Comparison of ENCODE assay signal across 15 mouse cellular contexts in genomic region chr13:107540305-107540704, GRCm38 (mm10).
DNase-seq lines count a peak whose midpoint lies in the region; ATAC-seq and TF ChIP-seq lines count a peak whose summit lies in the region.
"Had no signal": no experiment of that assay in that cellular context is flagged by ENCODE, and none has a peak within 500 bp of the region (broad histone marks: within the 10 kb centered on the region; RNA-seq: fewer than 3 reads in every experiment).

No protein-coding gene starts in this region.

- no peaks in the 10 kb centered on the region for H3K9me3 ChIP-seq in forebrain, embryonic 11.5 days (ENCODE audit: control insufficient read depth, low read length)
- no peaks in the 10 kb centered on the region for H3K9me3 ChIP-seq in forebrain, embryonic 15.5 days
- no peaks in the 10 kb centered on the region for H3K9me3 ChIP-seq in hindbrain, embryonic 16.5 days (ENCODE audit: control insufficient read depth, low read length)
- H3K9me3 ChIP-seq in midbrain, postnatal 0 days (ENCODE audit: low read length), result no peaks in the 10 kb centered on the region
- H3K9me3 ChIP-seq in intestine, postnatal 0 days (ENCODE audit: control insufficient read depth), result no peaks in the 10 kb centered on the region

- peak overlapping the region; percentile 91 for H3K27ac ChIP-seq in forebrain, embryonic 11.5 days (ENCODE audit: low read depth, low read length)
- peak overlapping the region; percentile 94 for H3K27ac ChIP-seq in forebrain, embryonic 15.5 days (replicated peaks)
- H3K27ac ChIP-seq in hindbrain, embryonic 16.5 days (ENCODE audit: low read depth, low read length), result peak overlapping the region; percentile 87
- peak overlapping the region; percentile 78 for H3K27ac ChIP-seq in midbrain, postnatal 0 days (ENCODE audit: low read depth, low read length)
- no peak overlapping the region for H3K27ac ChIP-seq in intestine, postnatal 0 days (ENCODE audit: low read depth, low read length)

- DNase-seq in forebrain, embryonic 11.5 days (ENCODE audit: low spot score), result no peak
- peak; percentile 49 for DNase-seq in midbrain, postnatal 0 days (ENCODE audit: low spot score)
- DNase-seq in layer of hippocampus, postnatal 25 days (ENCODE audit: extremely low spot score in 1 of 2, low spot score in 1 of 2), result no peak
- no peak for DNase-seq in spleen, postnatal 4 days (ENCODE audit: low spot score in 2 of 2)
- DNase-seq: gastrocnemius, postnatal 36 days; heart, postnatal 36 days; kidney, adult 2 months; lung, embryonic 14.5 days; spleen, adult 18-20 months had no signal

- no peak overlapping the region for H3K9ac ChIP-seq in forebrain, embryonic 11.5 days (ENCODE audit: low read length)
- peak overlapping the region; percentile 30; the same call in 1 of the 2 replicates for H3K9ac ChIP-seq in forebrain, embryonic 15.5 days (replicated peaks)
- no peak overlapping the region for H3K9ac ChIP-seq in hindbrain, embryonic 16.5 days (ENCODE audit: low read depth, low read length)
- H3K9ac ChIP-seq in midbrain, postnatal 0 days (replicated peaks; ENCODE audit: low read length, poor library complexity, severe bottlenecking), result no peak overlapping the region
- no peak overlapping the region for H3K9ac ChIP-seq in intestine, postnatal 0 days (ENCODE audit: low read depth, low read length)
- H3K9ac ChIP-seq: lung, embryonic 14.5 days had no signal

- no peaks in the 10 kb centered on the region for H3K36me3 ChIP-seq in forebrain, embryonic 11.5 days (ENCODE audit: control insufficient read depth, insufficient read depth, low read length)
- H3K36me3 ChIP-seq in forebrain, embryonic 15.5 days, result no peaks in the 10 kb centered on the region
- no peaks in the 10 kb centered on the region for H3K36me3 ChIP-seq in hindbrain, embryonic 16.5 days (ENCODE audit: control insufficient read depth, insufficient read depth, low read length)
- no peaks in the 10 kb centered on the region for H3K36me3 ChIP-seq in midbrain, postnatal 0 days (ENCODE audit: insufficient read depth, low read length)
- H3K36me3 ChIP-seq in intestine, postnatal 0 days (ENCODE audit: control insufficient read depth, insufficient read depth), result no peaks in the 10 kb centered on the region

- H3K27me3 ChIP-seq in forebrain, embryonic 11.5 days (ENCODE audit: control insufficient read depth, insufficient read depth, low read length), result no peaks in the 10 kb centered on the region
- H3K27me3 ChIP-seq in forebrain, embryonic 15.5 days, result no peaks in the 10 kb centered on the region
- H3K27me3 ChIP-seq in hindbrain, embryonic 16.5 days (replicated peaks; ENCODE audit: control insufficient read depth, insufficient read depth, low read length), result no peaks in the 10 kb centered on the region
- H3K27me3 ChIP-seq in midbrain, postnatal 0 days (ENCODE audit: insufficient read depth, low read length), result no peaks in the 10 kb centered on the region
- no peaks in the 10 kb centered on the region for H3K27me3 ChIP-seq in intestine, postnatal 0 days (replicated peaks; ENCODE audit: control insufficient read depth, insufficient read depth, low read length)

- no peak overlapping the region for H3K4me3 ChIP-seq in forebrain, embryonic 11.5 days (ENCODE audit: low read depth, low read length)
- no peak overlapping the region for H3K4me3 ChIP-seq in forebrain, embryonic 15.5 days
- H3K4me3 ChIP-seq in hindbrain, embryonic 16.5 days (ENCODE audit: low read length), result no peak overlapping the region
- no peak overlapping the region for H3K4me3 ChIP-seq in midbrain, postnatal 0 days (ENCODE audit: low read depth, low read length)
- H3K4me3 ChIP-seq in intestine, postnatal 0 days (ENCODE audit: low read depth, low read length), result no peak overlapping the region
- H3K4me3 ChIP-seq: myocyte had no signal

- H3K4me2 ChIP-seq in forebrain, embryonic 11.5 days (ENCODE audit: low read depth, low read length, severe bottlenecking), result no peak overlapping the region
- peak overlapping the region; percentile 18; the same call in 1 of the 2 replicates for H3K4me2 ChIP-seq in forebrain, embryonic 15.5 days (replicated peaks)
- H3K4me2 ChIP-seq in hindbrain, embryonic 16.5 days (ENCODE audit: low read length), result peak overlapping the region; percentile 15
- H3K4me2 ChIP-seq in midbrain, postnatal 0 days (ENCODE audit: low read depth, low read length, poor library complexity, severe bottlenecking), result no peak overlapping the region
- no peak overlapping the region for H3K4me2 ChIP-seq in intestine, postnatal 0 days (replicated peaks; ENCODE audit: low read depth)
- H3K4me2 ChIP-seq: heart, embryonic 11.5 days; lung, embryonic 14.5 days had no signal

- WGBS in forebrain, embryonic 11.5 days, result 53% methylated on average over 7 of the region's 7 CpGs
- 15% methylated on average over 7 of the region's 7 CpGs for WGBS in forebrain, embryonic 15.5 days
- WGBS in hindbrain, embryonic 16.5 days, result 20% methylated on average over 7 of the region's 7 CpGs
- WGBS in midbrain, postnatal 0 days, result 20% methylated on average over 7 of the region's 7 CpGs
- 90% methylated on average over 7 of the region's 7 CpGs for WGBS in intestine, postnatal 0 days

- no peak for TF ChIP-seq CTCF in midbrain, postnatal 0 days (IDR thresholded peaks at IDR 0.05)
- no peak for TF ChIP-seq CTCF in intestine, postnatal 0 days (IDR thresholded peaks at IDR 0.05; ENCODE audit: low read depth)

- peak; percentile 38; the same call in 1 of the 2 replicates for ATAC-seq in forebrain, embryonic 11.5 days (replicated peaks; ENCODE audit: low FRiP score)
- peak; percentile 79 for ATAC-seq in forebrain, embryonic 15.5 days (replicated peaks)
- peak; percentile 74 for ATAC-seq in hindbrain, embryonic 16.5 days
- ATAC-seq in midbrain, postnatal 0 days (ENCODE audit: low FRiP score), result peak; percentile 15; the same call in 1 of the 2 replicates
- ATAC-seq in intestine, postnatal 0 days, result no peak
- no peak for ATAC-seq in megakaryocyte progenitor cell, adult 5-6 weeks (replicated peaks; ENCODE audit: poor library complexity)

- H3K4me1 ChIP-seq in forebrain, embryonic 11.5 days (replicated peaks; ENCODE audit: control insufficient read depth, insufficient read depth, low read length), result peaks cover 23% of the 10 kb centered on the region
- H3K4me1 ChIP-seq in forebrain, embryonic 15.5 days, result peaks cover 36% of the 10 kb centered on the region
- H3K4me1 ChIP-seq in hindbrain, embryonic 16.5 days (ENCODE audit: control insufficient read depth, insufficient read depth, low read depth, low read length), result peaks cover 26% of the 10 kb centered on the region
- H3K4me1 ChIP-seq in midbrain, postnatal 0 days (ENCODE audit: insufficient read depth, low read length), result peaks cover 7% of the 10 kb centered on the region; the same call in 1 of the 2 replicates
- no peaks in the 10 kb centered on the region for H3K4me1 ChIP-seq in intestine, postnatal 0 days (replicated peaks; ENCODE audit: control insufficient read depth, insufficient read depth, low read length)

Comparison
In these comparisons a context has a peak if more than half of its experiments do, and no peak if none do; other contexts are left out.
1. H3K4me2 ChIP-seq: peak in forebrain, embryonic 15.5 days (single experiment) and hindbrain, embryonic 16.5 days (single experiment); none in forebrain, embryonic 11.5 days (single experiment), midbrain, postnatal 0 days (single experiment) and intestine, postnatal 0 days (single experiment).
2. ATAC-seq: peak in forebrain, embryonic 11.5 days (single experiment), forebrain, embryonic 15.5 days (single experiment), hindbrain, embryonic 16.5 days (single experiment) and midbrain, postnatal 0 days (single experiment); none in intestine, postnatal 0 days (single experiment) and megakaryocyte progenitor cell, adult 5-6 weeks (single experiment).